7 mouse cellular contexts compared by ENCODE assay signal in genomic region chr14:24841715-24842496, GRCm38 (mm10).
DNase-seq lines count a peak whose midpoint lies in the region.

No protein-coding gene starts in this region.

- peak; percentile 75 for DNase-seq in embryo, embryonic 10 days (ENCODE audit: low spot score)
- DNase-seq in frontal cortex, postnatal 10 days (ENCODE audit: low spot score in 2 of 2): peak; percentile 80 to 81
- peak; percentile 79 to 89 for DNase-seq in left cerebral cortex, postnatal 10 days (ENCODE audit: extremely low spot score in 1 of 2, low spot score in 2 of 2)
- DNase-seq in retina, embryonic 14.5 days (ENCODE audit: low spot score): peak; percentile 68
- DNase-seq in adrenal gland, postnatal 14 days: no peak
- DNase-seq in MN1 (ENCODE audit: low spot score): no peak
- no peak for DNase-seq in thymus, postnatal 10 days (ENCODE audit: low spot score in 2 of 2)

- intact Hi-C loops in left cerebral cortex, postnatal 10 days (cut with DNase I): loop anchor here (10.0 kb wide), 1 partner anchor 337 kb away; no protein-coding TSS in a partner anchor

Comparison
In these comparisons a context has a peak if more than half of its experiments do, and no peak if none do; other contexts are left out.
1. DNase-seq: peak in embryo, embryonic 10 days (single experiment), frontal cortex, postnatal 10 days (2 of 2), left cerebral cortex, postnatal 10 days (2 of 2) and retina, embryonic 14.5 days (single experiment); none in adrenal gland, postnatal 14 days (single experiment), MN1 (single experiment) and thymus, postnatal 10 days (0 of 2).